Mouse (Mus musculus) adrenal gland, postnatal 14 days (tissue): ENCODE measurements around the gene Sox2. TPM values are rescaled to one million over a fixed set of nuclear protein-coding genes. Genes with fewer than 3 reads are reported as not detected.

Source experiments
- DNase-seq: peaks from one replicate; pipeline ENCODE4 v3.0.0; 2021; ENCODE audit warnings: mixed read lengths
- total RNA-seq: library from RNA; stranded (reverse); gene quantifications from 2 replicates; pipeline ENCODE4 v1.2.3, GENCODE M21; 2021

Sox2 gene
- total RNA-seq, 1 experiment from 2014 or later: 0.63 TPM

DNA sequence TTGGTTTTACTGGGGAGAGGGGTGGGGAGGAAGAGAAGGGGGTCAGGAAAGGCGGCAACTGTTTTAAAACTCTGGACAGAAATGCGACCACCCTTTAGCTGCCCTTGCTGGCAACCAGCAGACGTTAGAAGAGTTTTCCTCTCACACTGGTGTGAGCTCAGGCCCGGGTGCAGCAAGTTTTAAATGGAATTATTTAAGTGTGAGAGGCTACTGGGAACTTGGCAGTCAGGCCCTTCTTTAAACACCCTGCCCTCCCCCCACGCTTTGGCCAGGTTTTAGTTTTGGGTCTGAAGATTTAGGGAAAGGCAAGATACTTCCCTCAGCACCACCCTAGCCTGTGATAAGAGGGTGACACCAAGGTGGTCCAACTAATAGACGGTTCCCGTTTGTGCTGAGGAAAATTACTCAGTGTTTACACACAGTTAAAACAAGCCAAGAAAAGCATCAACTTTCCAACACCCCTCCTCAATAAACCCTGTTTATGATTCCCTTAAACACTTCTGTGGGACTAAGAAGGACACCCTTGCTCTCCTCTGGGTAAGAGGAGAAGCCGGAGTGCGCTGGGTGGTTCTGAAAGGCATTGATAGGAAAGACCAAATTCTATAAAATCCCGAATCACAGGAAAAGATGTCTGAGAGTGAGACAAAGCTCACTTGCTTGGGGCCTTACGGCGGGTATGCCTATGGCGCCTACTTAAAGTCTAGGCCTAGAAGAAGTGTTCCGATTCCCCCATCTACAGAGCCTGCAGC lies 10.5 kb downstream of the Sox2 start:
- DNase-seq: no peak

DNA sequence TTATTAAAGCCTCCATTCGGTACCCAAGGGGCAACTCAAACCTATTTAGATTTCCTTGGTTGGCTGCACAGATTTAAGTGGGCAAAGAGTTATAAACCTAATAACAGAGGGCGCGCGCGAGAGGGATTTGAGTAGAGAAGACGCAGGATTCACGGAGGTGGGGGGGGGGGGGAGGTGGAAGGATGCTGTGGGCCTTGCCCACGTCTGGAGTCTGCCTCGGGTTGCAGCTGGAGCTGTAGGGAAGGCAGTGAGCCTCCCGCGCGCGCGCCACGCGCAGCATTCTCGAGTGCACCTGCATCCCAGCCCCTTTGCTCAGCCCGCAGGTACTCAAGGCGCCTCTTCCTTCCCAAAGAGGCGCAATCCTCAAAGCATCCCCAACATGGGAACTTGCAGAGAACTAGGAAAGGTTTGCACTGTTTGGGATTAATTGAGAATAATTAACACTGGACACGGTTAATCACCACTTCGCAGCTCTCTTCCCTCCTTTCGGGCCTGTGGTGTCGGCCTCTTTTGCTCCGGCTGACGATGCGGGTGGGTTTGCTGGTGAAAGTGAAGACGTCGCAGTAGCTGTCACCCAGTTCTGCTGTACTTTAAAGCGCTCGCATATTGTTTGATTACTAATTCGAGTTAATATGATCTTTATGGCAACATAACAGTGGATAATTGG lies 11.3 kb downstream of the Sox2 start:
- DNase-seq: no peak

DNA sequence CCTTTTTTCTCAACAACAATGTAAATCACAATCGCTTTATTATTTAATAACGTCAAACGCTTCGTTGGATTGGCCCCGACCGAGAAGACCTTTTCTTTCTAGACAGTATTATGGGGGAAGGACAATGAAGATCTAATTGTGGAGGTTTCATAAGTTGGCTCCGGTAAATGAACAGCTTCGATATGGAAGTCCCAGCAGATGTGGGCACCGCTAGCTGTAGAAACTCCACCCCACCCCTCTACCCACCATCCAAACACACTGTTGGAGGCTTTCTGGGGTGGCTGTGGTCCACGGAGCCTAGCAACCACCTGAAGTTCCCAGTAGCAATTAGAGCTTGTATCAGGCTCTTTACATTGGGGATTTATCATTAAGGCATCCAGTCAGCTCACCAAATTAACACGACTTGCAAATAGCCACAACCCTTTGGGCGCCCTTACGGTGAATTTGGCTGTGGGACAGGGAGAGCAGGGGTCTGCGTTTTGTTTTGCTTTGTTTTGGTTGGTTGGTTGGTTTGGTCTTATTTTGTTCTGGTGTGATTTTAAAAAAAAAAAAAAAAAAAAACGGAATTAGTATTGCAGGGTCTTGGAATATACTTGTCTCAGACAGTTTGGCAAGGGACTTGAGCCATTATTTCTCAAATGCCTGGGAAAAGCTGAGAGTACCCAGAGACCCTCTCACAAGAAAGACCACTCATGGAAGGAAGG lies 12.0 kb downstream of the Sox2 start:
- no peak for DNase-seq

GRCm38 (mm10) chr3:34662712-34663655 lies 12.8 kb downstream of the Sox2 start:
- no peak for DNase-seq

- peak; percentile 17 for DNase-seq
These were observed 13.8 kb downstream of the Sox2 start for GRCm38 (mm10) chr3:34663701-34664635.

DNA sequence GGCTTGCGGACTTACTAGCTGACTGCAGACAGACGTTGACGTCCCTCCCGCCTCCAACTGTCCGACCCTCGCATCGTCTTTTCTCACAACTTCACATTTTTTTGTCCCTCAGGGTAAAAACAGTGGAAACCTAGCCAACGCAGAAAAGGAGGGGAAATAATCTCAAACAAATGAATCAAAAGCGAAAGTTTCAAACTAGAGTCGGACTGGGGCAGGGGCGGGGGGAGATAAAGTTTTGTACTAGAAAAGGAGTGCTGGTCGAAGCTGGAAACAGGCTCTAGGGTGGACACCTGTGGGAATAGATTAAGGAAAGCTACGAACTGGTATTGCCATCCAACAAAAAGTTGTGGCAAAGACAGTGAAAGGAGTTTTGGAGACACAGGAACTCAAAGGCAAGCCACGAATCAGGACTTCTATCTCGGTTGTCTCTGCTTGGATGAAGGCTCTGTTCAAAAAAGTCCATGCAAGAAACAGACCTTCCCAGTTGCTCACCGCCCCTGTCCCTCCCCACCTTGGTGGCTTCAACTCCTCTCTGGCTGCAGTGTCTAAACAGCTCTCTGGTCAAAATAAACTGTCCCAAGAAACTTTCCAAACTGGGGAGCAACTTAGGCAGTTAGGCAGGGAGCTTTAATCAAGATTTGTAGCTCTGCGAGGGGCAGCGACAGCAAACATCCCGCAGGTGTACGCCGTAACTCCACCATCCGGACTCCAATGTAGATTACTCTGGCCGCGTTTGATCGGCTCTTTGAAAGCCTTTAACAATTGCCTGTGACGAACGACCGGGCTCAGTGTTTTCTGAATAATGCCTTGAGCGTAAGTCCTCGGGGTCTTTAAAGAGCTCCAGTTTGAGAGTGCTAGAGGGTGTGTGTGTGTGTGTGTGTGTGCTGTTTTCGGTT lies 14.7 kb downstream of the Sox2 start:
- DNase-seq: no peak

DNA sequence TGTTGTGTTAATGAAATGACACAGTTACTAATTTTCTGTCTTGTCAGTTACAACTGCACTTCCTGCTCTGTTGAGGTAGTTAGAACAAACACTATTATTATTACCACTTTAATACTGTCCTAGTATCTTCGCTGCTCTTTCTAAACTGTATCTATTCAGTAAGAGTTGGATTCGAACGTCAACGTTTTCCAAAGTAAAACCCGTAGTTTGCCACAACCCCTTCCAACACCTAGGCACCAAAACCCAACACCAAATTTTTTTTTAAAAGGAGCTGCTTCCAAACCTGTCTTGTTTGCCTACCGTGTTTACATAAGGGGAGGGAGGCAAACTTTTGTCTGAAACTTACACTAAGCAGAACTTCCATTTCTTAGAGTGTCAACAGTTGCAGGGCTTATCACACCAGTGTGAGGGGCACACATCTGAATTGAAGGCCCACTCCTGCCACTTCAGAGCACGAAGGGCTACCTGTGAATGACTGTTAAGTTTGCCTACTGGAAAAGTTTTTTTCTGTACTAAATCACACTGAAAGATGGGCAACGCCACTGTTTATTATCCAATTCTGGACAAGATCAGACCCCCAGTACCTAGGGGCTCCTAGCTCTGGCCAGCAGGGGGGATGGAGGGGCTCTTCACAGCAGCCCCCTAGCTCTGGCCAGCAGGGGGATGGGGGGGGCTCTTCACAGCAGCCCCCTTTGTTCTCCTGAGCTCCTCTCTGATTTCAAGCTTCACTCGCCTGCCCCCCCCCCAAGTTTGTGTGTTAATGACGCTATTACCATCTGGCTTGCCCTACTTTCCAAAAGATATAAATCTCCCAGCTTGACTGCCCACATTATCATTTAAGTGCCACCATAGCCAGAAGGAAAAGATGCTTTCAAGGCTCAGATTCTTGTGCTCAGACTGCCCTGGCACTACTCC lies 15.8 kb downstream of the Sox2 start:
- no peak for DNase-seq

DNA sequence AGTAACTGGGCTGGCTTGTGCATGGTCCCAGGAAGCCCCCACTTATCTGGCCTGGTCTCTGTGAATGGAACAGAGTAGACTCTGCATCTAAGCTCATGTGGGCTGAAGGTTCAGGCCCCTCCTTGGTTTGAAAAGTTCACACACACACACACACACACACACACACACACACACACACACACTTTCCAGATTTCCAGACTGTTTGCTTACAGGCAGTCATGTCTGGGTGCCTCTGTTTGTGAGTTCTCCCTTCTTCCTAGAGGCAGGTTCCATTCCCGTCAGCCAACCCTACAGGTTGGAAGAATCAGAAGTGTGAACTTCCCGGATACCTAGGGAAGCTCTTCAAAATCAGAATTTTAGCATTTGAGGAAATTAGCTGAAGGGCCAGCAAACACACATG lies 17.0 kb downstream of the Sox2 start:
- DNase-seq: no peak

DNA sequence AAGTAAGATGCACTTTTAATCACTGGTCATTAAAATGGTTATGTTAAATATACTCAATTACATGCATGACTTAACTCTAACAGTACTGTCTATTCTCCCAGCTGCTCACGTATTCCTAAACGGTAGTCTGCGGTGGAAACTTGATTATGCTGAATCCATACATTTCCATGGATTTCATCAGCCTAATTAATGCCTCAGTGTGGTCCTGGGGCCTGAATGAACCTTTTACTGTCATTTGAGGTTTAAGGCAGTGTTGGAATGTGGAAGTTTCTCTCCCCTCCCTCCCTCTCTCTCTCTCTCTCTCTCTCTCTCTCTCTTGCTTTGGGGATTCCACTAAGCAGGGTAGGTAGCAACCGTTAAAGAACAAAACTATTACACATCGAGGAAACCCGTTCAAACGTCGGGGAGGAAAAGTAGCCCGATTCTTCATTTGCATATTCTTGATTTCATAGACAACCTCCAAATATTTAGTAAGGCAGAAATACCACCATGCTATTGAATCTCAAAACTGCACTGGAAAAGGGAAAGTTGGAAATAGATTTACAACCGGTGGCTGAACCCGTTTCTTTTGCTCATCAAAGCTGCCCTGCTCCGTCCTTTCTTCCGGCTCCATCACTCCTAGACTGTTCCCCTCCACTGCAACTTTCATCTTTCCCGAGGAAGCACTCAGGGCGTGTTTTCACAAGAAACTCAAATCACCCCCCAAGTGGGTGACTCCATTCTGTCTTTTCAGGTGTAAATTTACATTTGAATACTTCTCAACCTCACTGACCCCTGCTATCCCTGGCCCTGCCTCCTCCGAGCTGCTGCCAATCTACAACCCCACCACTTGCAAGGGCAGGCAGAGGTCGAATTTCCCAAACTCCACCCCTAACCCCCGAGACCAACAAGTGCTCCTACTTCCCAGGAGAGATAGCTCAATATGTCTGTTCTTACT lies 17.9 kb downstream of the Sox2 start:
- DNase-seq: no peak

DNA sequence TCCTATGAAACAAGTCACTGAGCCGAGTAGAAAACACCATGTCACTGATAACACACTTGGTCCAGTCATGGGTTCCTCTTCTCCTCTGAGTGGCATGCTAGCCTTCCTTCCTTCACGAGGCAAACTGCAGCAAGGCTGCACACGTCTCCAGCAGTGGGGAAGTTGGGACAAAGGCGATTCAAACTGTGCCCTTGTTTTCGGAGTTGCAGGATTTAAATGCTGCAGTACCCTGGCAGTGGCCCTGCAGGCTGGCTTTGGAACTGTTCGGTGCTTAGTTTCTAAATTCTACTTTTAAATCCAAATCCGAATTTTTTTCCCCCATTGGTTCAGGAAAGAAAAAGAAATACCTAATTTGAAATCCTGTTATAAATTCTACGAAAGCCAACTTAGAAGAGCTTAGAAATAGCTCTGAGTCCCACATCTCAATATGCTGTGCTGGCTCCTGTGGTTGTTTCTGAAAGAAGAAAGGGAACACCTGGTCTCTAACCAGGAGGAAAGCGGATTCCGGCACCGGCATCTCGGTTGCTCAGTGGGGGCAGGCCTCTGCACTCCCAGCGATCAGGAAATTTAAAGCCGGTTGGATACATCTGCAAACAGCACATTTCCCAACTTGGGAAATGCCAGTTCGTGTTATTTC lies 20.9 kb downstream of the Sox2 start:
- no peak for DNase-seq

- no peak for DNase-seq
These were observed 28.6 kb downstream of the Sox2 start for GRCm38 (mm10) chr3:34678840-34679239.

GRCm38 (mm10) chr3:34679439-34679838 lies 29.2 kb downstream of the Sox2 start:
- no peak for DNase-seq

DNA sequence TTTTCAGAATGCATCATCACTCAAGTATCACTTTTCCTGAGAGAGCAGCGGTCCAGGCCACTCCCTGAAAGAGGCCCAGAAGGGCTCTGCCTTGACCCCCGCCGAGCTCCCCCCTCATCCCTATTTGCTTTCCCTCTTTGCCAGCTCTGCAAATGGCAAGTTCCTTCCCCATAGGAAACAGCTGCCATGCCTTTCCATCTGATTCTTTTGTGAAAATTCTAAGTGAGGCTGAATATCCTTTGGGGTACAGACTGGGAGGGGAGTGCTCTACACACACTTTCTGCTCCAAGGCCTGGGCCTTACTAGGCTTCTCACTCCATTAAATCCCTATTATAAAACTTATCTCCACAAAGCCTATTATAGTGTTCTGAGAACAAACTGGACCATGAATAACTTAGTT lies 29.7 kb downstream of the Sox2 start:
- no peak for DNase-seq

DNA sequence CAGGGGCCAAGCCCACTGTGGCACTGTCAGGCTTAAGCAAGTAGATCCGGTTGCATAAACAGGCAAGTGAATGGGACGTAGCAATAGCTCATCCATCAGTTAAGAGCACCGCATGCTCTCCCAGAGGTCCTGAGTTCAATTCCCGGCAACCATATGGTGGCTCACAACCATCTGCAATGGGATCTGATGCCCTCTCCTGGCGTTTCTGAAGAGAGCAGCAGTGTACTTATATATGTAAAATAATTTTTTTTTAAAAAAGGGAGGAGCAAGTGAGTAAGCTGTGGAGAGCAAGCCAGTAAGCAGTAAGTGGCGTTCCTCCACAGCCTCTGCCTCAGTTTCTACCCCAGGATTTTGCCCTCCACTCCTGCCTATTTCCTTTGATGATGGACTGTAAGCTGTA lies 37.9 kb downstream of the Sox2 start:
- no peak for DNase-seq

GRCm38 (mm10) chr3:34691703-34692393 lies 41.6 kb downstream of the Sox2 start:
- peak; percentile 9 for DNase-seq

GRCm38 (mm10) chr3:34692394-34692745 lies 42.2 kb downstream of the Sox2 start:
- no peak for DNase-seq
